Mouse (Mus musculus) layer of hippocampus, postnatal 25 days (tissue): ENCODE data around the gene Prl8a2. TPM values are rescaled to one million over a fixed set of nuclear protein-coding genes. Genes with fewer than 3 reads are reported as not detected.

Source experiments
- DNase-seq, 2 experiments: peaks; one replicate each; pipeline ENCODE4 v3.0.0; 2022; ENCODE audit warnings: mixed read lengths in 2 of 2, low spot score in 1 of 2; ENCODE audit errors: extremely low spot score in 1 of 2
- total RNA-seq, 2 experiments: library from RNA; stranded (reverse); gene quantifications; 2 replicates each; pipeline ENCODE4 v1.2.3; 2021

Gene Prl8a2
- not detected for total RNA-seq

- DNase-seq: no peak
Observed at GRCm38 (mm10) chr13:27345373-27345772, at the start of gene Prl8a2. Prl8a2 (plus strand) TSS chr13:27345673.

- no peak for DNase-seq
Observed at GRCm38 (mm10) chr13:27312334-27313225, 32.9 kb upstream of the Prl8a2 start, which contains the start of gene Prl6a1. Prl6a1 (plus strand) TSS chr13:27312627.

- no peak for DNase-seq
Observed at GRCm38 (mm10) chr13:27334989-27335388, 10.5 kb upstream of the Prl8a2 start.

- no peak for DNase-seq
Observed at GRCm38 (mm10) chr13:27342733-27343275, 2.7 kb upstream of the Prl8a2 start.

GRCm38 (mm10) chr13:27390746-27391145 lies 45.3 kb downstream of the Prl8a2 start, which contains the start of gene Prl2b1:
Prl2b1 (minus strand) TSS chr13:27390846.
- no peak for DNase-seq

- no peak for DNase-seq
Observed at GRCm38 (mm10) chr13:27399061-27399724, 53.7 kb downstream of the Prl8a2 start.

Other genes with a start within 250 kb of the Prl8a2 start
- not detected for gene Prl3d2, start 224.0 kb upstream of the Prl8a2 start, total RNA-seq
- gene Prl3d3, start 188.9 kb upstream of the Prl8a2 start, total RNA-seq: not detected
- not detected for gene Prl3c1, start 149.0 kb upstream of the Prl8a2 start, total RNA-seq
- not detected for gene Prl3b1, start 103.8 kb upstream of the Prl8a2 start, total RNA-seq
- gene Prl3a1, start 86.2 kb upstream of the Prl8a2 start, total RNA-seq: not detected
- not detected for gene Prl6a1, start 33.0 kb upstream of the Prl8a2 start, total RNA-seq
- gene Prl2b1, start 45.2 kb downstream of the Prl8a2 start, total RNA-seq: not detected
- gene Prl8a6, start 93.0 kb downstream of the Prl8a2 start, total RNA-seq: not detected
- gene Prl8a8, start 167.5 kb downstream of the Prl8a2 start, total RNA-seq: not detected
- not detected for gene Prl8a9, start 218.9 kb downstream of the Prl8a2 start, total RNA-seq
- not detected for gene Prl8a1, start 236.5 kb downstream of the Prl8a2 start, total RNA-seq